Mouse (Mus musculus) bone marrow, adult 2 months (tissue): Measurements from ENCODE around the gene Gle1.

Experiments
- CTCF ChIP-seq: fragments of 200-500 bp; IDR thresholded peaks from 2 replicates; pipeline ENCODE4 v1.5.1; 2011; ENCODE audit warnings: low read length, control low read depth; ENCODE audit not compliant: control insufficient read depth, insufficient read depth
- POLR2A ChIP-seq: fragments of 200-500 bp; IDR thresholded peaks from 2 replicates; pipeline ENCODE4 v1.6.1; 2011; ENCODE audit warnings: low read depth, mild to moderate bottlenecking, control low read depth, low read length, borderline replicate concordance; ENCODE audit not compliant: control insufficient read depth

- TF ChIP-seq CTCF (no peak), POLR2A (no peak)
Observed at GRCm38 (mm10) chr2:29896071-29896470, 39.2 kb upstream of the Gle1 start.
